Mouse (Mus musculus): ENCODE measurements at regions not wholly inside any gene's neighbourhood (a gene's known extent, or its start where the extent isn't known, plus 50 kb on each side); places are given as distances from the start of the nearest gene placed in this dataset.

GRCm38 (mm10) chr15:57589404-57590377, 112.3 kb upstream of the Slc22a22 start:
- Histone ChIP-seq H3K36me3 (ENCODE audit: control insufficient read depth, insufficient read depth, low read length, poor library complexity, severe bottlenecking) (no peaks in the 10 kb centered on the region), H3K27ac (ENCODE audit: insufficient read depth, low read length) (no peak overlapping the region)

GRCm38 (mm10) chr15:57585411-57585810, 108.0 kb upstream of the Slc22a22 start:
- H3K4me3 ChIP-seq (ENCODE audit: low read depth, low read length): no peak overlapping the region
- no peaks in the 10 kb centered on the region for H3K36me3 ChIP-seq (ENCODE audit: control insufficient read depth, insufficient read depth, low read length, poor library complexity, severe bottlenecking)
- H3K27me3 ChIP-seq (ENCODE audit: control insufficient read depth, insufficient read depth, low read length, poor library complexity, severe bottlenecking): no peaks in the 10 kb centered on the region
- H3K9me3 ChIP-seq (replicated peaks; ENCODE audit: control insufficient read depth, insufficient read depth, low read length, poor library complexity, severe bottlenecking): no peaks in the 10 kb centered on the region
- no peaks in the 10 kb centered on the region for H3K4me1 ChIP-seq (ENCODE audit: control insufficient read depth, insufficient read depth, low read length)
- no peak overlapping the region for H3K27ac ChIP-seq (ENCODE audit: insufficient read depth, low read length)
- no peak overlapping the region for H3K9ac ChIP-seq (ENCODE audit: low read depth, poor library complexity, severe bottlenecking)
- TF ChIP-seq EP300 (IDR thresholded peaks at IDR 0.05; ENCODE audit: insufficient read depth, low read depth, low read length) (no peak), POLR2A (IDR thresholded peaks at IDR 0.05; ENCODE audit: insufficient read depth, low read length) (no peak), CTCF (IDR thresholded peaks at IDR 0.05; ENCODE audit: low read depth, low read length) (no peak)

More at GRCm38 (mm10) chr15:57589404-57590377, 112.3 kb upstream of the Slc22a22 start:
- Histone ChIP-seq H3K4me3 (ENCODE audit: low read depth, low read length) (no peak overlapping the region), H3K9ac (ENCODE audit: low read depth, poor library complexity, severe bottlenecking) (no peak overlapping the region), H3K9me3 (replicated peaks; ENCODE audit: control insufficient read depth, insufficient read depth, low read length, poor library complexity, severe bottlenecking) (no peaks in the 10 kb centered on the region), H3K4me1 (ENCODE audit: control insufficient read depth, insufficient read depth, low read length) (no peaks in the 10 kb centered on the region), H3K27me3 (ENCODE audit: control insufficient read depth, insufficient read depth, low read length, poor library complexity, severe bottlenecking) (no peaks in the 10 kb centered on the region)
- TF ChIP-seq POLR2A (IDR thresholded peaks at IDR 0.05; ENCODE audit: insufficient read depth, low read length): no peak
- TF ChIP-seq EP300 (IDR thresholded peaks at IDR 0.05; ENCODE audit: insufficient read depth, low read depth, low read length): no peak
- no peak for TF ChIP-seq CTCF (IDR thresholded peaks at IDR 0.05; ENCODE audit: low read depth, low read length)

DNA sequence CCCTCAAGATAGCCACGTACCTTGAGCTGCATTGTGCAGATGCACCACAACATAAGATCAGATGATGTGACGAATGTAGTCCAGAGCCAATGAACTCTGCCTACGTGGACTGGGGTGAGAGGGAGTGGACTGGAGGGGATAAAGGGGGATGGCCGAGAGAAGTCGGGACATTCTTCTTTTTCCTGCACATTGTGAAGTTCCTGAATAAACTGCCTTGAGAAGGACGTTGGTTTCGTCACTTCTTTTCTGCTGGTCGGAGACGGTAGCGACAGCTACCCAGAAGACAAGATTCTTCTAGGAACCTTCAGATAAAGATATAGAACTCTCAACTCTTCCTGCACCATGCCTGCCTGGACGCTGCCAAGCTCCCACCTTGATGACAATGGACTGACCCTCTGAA, 107.1 kb upstream of the Slc22a22 start:
- no peaks in the 10 kb centered on the region for H3K27me3 ChIP-seq (ENCODE audit: control insufficient read depth, insufficient read depth, low read length, poor library complexity, severe bottlenecking)
- no peaks in the 10 kb centered on the region for H3K9me3 ChIP-seq (replicated peaks; ENCODE audit: control insufficient read depth, insufficient read depth, low read length, poor library complexity, severe bottlenecking)
- no peak overlapping the region for H3K27ac ChIP-seq (ENCODE audit: insufficient read depth, low read length)
- TF ChIP-seq CTCF (IDR thresholded peaks at IDR 0.05; ENCODE audit: low read depth, low read length): no peak
- no peak for TF ChIP-seq EP300 (IDR thresholded peaks at IDR 0.05; ENCODE audit: insufficient read depth, low read depth, low read length)
- no peak for TF ChIP-seq POLR2A (IDR thresholded peaks at IDR 0.05; ENCODE audit: insufficient read depth, low read length)
- no peak overlapping the region for H3K9ac ChIP-seq (ENCODE audit: low read depth, poor library complexity, severe bottlenecking)
- no peaks in the 10 kb centered on the region for H3K36me3 ChIP-seq (ENCODE audit: control insufficient read depth, insufficient read depth, low read length, poor library complexity, severe bottlenecking)
- no peak overlapping the region for H3K4me3 ChIP-seq (ENCODE audit: low read depth, low read length)
- no peaks in the 10 kb centered on the region for H3K4me1 ChIP-seq (ENCODE audit: control insufficient read depth, insufficient read depth, low read length)

DNA sequence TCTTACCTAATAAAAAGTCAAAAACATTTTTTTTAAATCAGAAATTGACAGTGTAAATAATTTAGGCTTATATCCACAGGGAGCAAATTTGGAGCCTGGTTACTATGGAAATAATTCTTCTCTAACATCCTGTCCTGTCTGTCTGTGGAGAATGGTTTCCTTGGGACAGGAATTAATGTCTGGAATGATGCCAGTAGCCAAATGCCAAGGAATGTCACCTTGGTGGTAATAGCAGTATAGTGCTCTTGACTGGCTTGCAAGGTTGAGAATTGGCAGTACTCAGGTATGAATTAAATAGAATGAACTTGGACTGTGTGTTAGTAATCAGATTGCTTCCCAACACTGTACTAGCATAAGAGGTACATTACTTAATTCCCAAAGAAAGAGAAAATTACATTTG, 103.8 kb upstream of the Slc22a22 start:
- no peak overlapping the region for H3K27ac ChIP-seq (ENCODE audit: insufficient read depth, low read length)
- H3K36me3 ChIP-seq (ENCODE audit: control insufficient read depth, insufficient read depth, low read length, poor library complexity, severe bottlenecking): no peaks in the 10 kb centered on the region
- no peak overlapping the region for H3K9ac ChIP-seq (ENCODE audit: low read depth, poor library complexity, severe bottlenecking)
- no peaks in the 10 kb centered on the region for H3K27me3 ChIP-seq (ENCODE audit: control insufficient read depth, insufficient read depth, low read length, poor library complexity, severe bottlenecking)
- TF ChIP-seq CTCF (IDR thresholded peaks at IDR 0.05; ENCODE audit: low read depth, low read length) (no peak), POLR2A (IDR thresholded peaks at IDR 0.05; ENCODE audit: insufficient read depth, low read length) (no peak), EP300 (IDR thresholded peaks at IDR 0.05; ENCODE audit: insufficient read depth, low read depth, low read length) (no peak)
- no peak overlapping the region for H3K4me3 ChIP-seq (ENCODE audit: low read depth, low read length)
- no peaks in the 10 kb centered on the region for H3K4me1 ChIP-seq (ENCODE audit: control insufficient read depth, insufficient read depth, low read length)
- H3K9me3 ChIP-seq (replicated peaks; ENCODE audit: control insufficient read depth, insufficient read depth, low read length, poor library complexity, severe bottlenecking): no peaks in the 10 kb centered on the region

DNA sequence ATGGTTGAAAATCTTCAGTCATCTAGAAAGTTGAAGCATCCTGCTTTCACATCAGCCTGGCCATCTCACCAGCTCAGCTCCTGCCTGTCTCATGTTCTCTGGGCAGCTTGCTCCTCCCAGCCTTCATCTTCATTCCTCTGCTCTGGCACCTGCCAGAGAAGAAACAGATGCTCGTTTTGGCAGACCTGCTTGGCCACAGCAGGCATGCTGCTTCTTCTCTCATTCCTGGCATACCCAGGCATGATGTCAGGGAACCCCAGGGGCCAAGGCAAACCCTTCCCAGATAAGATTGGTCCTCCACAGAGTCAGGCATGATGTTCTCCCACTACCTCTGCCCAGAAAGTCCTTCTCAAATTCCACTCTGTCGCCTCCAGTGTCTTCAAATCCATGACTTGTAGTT, 101.4 kb upstream of the Slc22a22 start:
- TF ChIP-seq POLR2A (IDR thresholded peaks at IDR 0.05; ENCODE audit: insufficient read depth, low read length) (no peak), EP300 (IDR thresholded peaks at IDR 0.05; ENCODE audit: insufficient read depth, low read depth, low read length) (no peak)
- Histone ChIP-seq H3K9ac (ENCODE audit: low read depth, poor library complexity, severe bottlenecking) (no peak overlapping the region), H3K4me3 (ENCODE audit: low read depth, low read length) (no peak overlapping the region), H3K27ac (ENCODE audit: insufficient read depth, low read length) (no peak overlapping the region), H3K9me3 (replicated peaks; ENCODE audit: control insufficient read depth, insufficient read depth, low read length, poor library complexity, severe bottlenecking) (no peaks in the 10 kb centered on the region), H3K27me3 (ENCODE audit: control insufficient read depth, insufficient read depth, low read length, poor library complexity, severe bottlenecking) (no peaks in the 10 kb centered on the region), H3K36me3 (ENCODE audit: control insufficient read depth, insufficient read depth, low read length, poor library complexity, severe bottlenecking) (no peaks in the 10 kb centered on the region), H3K4me1 (ENCODE audit: control insufficient read depth, insufficient read depth, low read length) (no peaks in the 10 kb centered on the region)

- Histone ChIP-seq H3K4me1 (ENCODE audit: control insufficient read depth, insufficient read depth, low read length) (no peaks in the 10 kb centered on the region), H3K4me3 (ENCODE audit: low read depth, low read length) (no peak overlapping the region), H3K9ac (ENCODE audit: low read depth, poor library complexity, severe bottlenecking) (no peak overlapping the region), H3K27me3 (ENCODE audit: control insufficient read depth, insufficient read depth, low read length, poor library complexity, severe bottlenecking) (no peaks in the 10 kb centered on the region), H3K9me3 (replicated peaks; ENCODE audit: control insufficient read depth, insufficient read depth, low read length, poor library complexity, severe bottlenecking) (no peaks in the 10 kb centered on the region), H3K36me3 (ENCODE audit: control insufficient read depth, insufficient read depth, low read length, poor library complexity, severe bottlenecking) (no peaks in the 10 kb centered on the region), H3K27ac (ENCODE audit: insufficient read depth, low read length) (no peak overlapping the region)
- TF ChIP-seq CTCF (IDR thresholded peaks at IDR 0.05; ENCODE audit: low read depth, low read length): no peak
- TF ChIP-seq POLR2A (IDR thresholded peaks at IDR 0.05; ENCODE audit: insufficient read depth, low read length): no peak
- TF ChIP-seq EP300 (IDR thresholded peaks at IDR 0.05; ENCODE audit: insufficient read depth, low read depth, low read length): no peak
These were observed 96.7 kb upstream of the Slc22a22 start for GRCm38 (mm10) chr15:57574080-57574618.
